Mouse (Mus musculus): ENCODE results near the gene Evx2. TPM values are rescaled to one million over a fixed set of nuclear protein-coding genes. Genes with fewer than 3 reads are reported as not detected.

Gene Evx2
- total RNA-seq, 2 experiments from 2014 or later = not detected

- intact Hi-C loops (cut with DNase I) = loop anchor here (2.0 to 5.0 kb wide), 3 partner anchors 37 to 354 kb away; partner anchors contain the start of genes Hoxd10 and Lnpk
- DNase-seq = no peak
These were observed 4.5 kb downstream of the Evx2 start for GRCm38 (mm10) chr2:74654743-74655419.

GRCm38 (mm10) chr2:74653781-74654535, 5.4 kb downstream of the Evx2 start:
- no peak for DNase-seq
- intact Hi-C loops (cut with DNase I) = loop anchor here (2.0 kb wide), 1 partner anchor 353 kb away; no protein-coding TSS in a partner anchor

- DNase-seq = no peak
- intact Hi-C loops (cut with DNase I) = no loop called here
These were observed 6.4 kb downstream of the Evx2 start for GRCm38 (mm10) chr2:74652996-74653340.

GRCm38 (mm10) chr2:74647082-74647864, 12.1 kb downstream of the Evx2 start:
- DNase-seq = no peak

GRCm38 (mm10) chr2:74645631-74646030, 13.7 kb downstream of the Evx2 start:
- DNase-seq = no peak
- intact Hi-C loops (cut with DNase I) = no loop called here

More at GRCm38 (mm10) chr2:74647082-74647864, 12.1 kb downstream of the Evx2 start:
- intact Hi-C loops (cut with DNase I) = no loop called here

GRCm38 (mm10) chr2:74642431-74642830, 16.9 kb downstream of the Evx2 start:
- no peak for DNase-seq
- intact Hi-C loops (cut with DNase I) = no loop called here

- intact Hi-C loops (cut with DNase I) = no loop called here
- DNase-seq = no peak
These were observed 23.9 kb downstream of the Evx2 start for GRCm38 (mm10) chr2:74635412-74635811.

GRCm38 (mm10) chr2:74620368-74620767, 39.0 kb downstream of the Evx2 start:
- intact Hi-C loops (cut with DNase I) = no loop called here

GRCm38 (mm10) chr2:74619676-74620246, 39.6 kb downstream of the Evx2 start:
- no peak for DNase-seq
- intact Hi-C loops (cut with DNase I) = no loop called here

More at GRCm38 (mm10) chr2:74620368-74620767, 39.0 kb downstream of the Evx2 start:
- DNase-seq = no peak

- no peak for DNase-seq
- intact Hi-C loops (cut with DNase I) = no loop called here
These were observed 41.7 kb downstream of the Evx2 start for GRCm38 (mm10) chr2:74617706-74618105.

GRCm38 (mm10) chr2:74611406-74611805, 48.0 kb downstream of the Evx2 start:
- DNase-seq = no peak
- intact Hi-C loops (cut with DNase I) = no loop called here

- intact Hi-C loops (cut with DNase I) = no loop called here
These were observed 50.0 kb downstream of the Evx2 start for GRCm38 (mm10) chr2:74609350-74609749.

GRCm38 (mm10) chr2:74606087-74606760, 53.1 kb downstream of the Evx2 start:
- no peak for DNase-seq
- intact Hi-C loops (cut with DNase I) = no loop called here

More at GRCm38 (mm10) chr2:74609350-74609749, 50.0 kb downstream of the Evx2 start:
- DNase-seq = no peak

- intact Hi-C loops (cut with DNase I) = no loop called here
- no peak for DNase-seq
These were observed 55.3 kb downstream of the Evx2 start for GRCm38 (mm10) chr2:74604011-74604410.

Small RNA genes within 50 kb of the gene (microRNA-seq; reads per million reads assigned to microRNA genes)
- 0 reads per million in 2 experiments for gene Gm44463

Other genes starting within 250 kb of the Evx2 start
- gene Lnpk, start 80.1 kb downstream of the Evx2 start, total RNA-seq (2021) = 10 to 100 TPM; 16.8 to 18.8 TPM
- not detected for gene Hoxd13, start 8.8 kb upstream of the Evx2 start, total RNA-seq (2021)
- gene Hoxd12, start 15.5 kb upstream of the Evx2 start, total RNA-seq (2021) = not detected
- not detected for gene Hoxd11, start 20.0 kb upstream of the Evx2 start, total RNA-seq (2021)
- gene Hoxd10, start 32.4 kb upstream of the Evx2 start, total RNA-seq (2021) = under 1 TPM in 1 of 2 experiments, not detected in 1; 0.14 TPM
- under 1 TPM; 0.12 to 0.24 TPM for gene Hoxd9, start 38.2 kb upstream of the Evx2 start, total RNA-seq (2021)
- gene Hoxd8, start 45.1 kb upstream of the Evx2 start, total RNA-seq (2021) = 1 to 10 TPM; 1.5 to 1.6 TPM
- gene Hoxd3, start 52.4 kb upstream of the Evx2 start, total RNA-seq (2021) = not detected
- gene Hoxd4, start 52.4 kb upstream of the Evx2 start, total RNA-seq (2021) = under 1 TPM; 0.36 to 0.51 TPM
- under 1 TPM in 1 of 2 experiments, not detected in 1; 0.07 TPM for gene Gm28230, start 67.2 kb upstream of the Evx2 start, total RNA-seq (2021)
- not detected for gene Hoxd1, start 103.4 kb upstream of the Evx2 start, total RNA-seq (2021)
- 100 to 1,000 TPM; 104 to 121 TPM for gene Mtx2, start 166.2 kb upstream of the Evx2 start, total RNA-seq (2021)

Data from heart, postnatal 14 days (tissue).